Mouse (Mus musculus): ENCODE measurements at regions not wholly inside any gene's neighbourhood (a gene's known extent, or its start where the extent isn't known, plus 50 kb on each side); places are given as distances from the start of the nearest gene placed in this dataset.

- no peak for TF ChIP-seq POLR2A (IDR thresholded peaks at IDR 0.05; ENCODE audit: insufficient read depth, low read depth, low read length)
- no peak for TF ChIP-seq CTCF (IDR thresholded peaks at IDR 0.05)
- no peak for TF ChIP-seq EP300 (IDR thresholded peaks at IDR 0.05; ENCODE audit: insufficient read depth, low read depth, low read length)
- 55% methylated on average over 8 of the region's 8 CpGs for WGBS
- intact Hi-C loops (cut with DNase I): no loop called here
These were observed 305.5 kb downstream of the 1810013L24Rik start for GRCm38 (mm10) chr16:9135377-9135776.

GRCm38 (mm10) chr16:9138552-9139224 lies 308.8 kb downstream of the 1810013L24Rik start:
- Histone ChIP-seq H3K27me3 (ENCODE audit: control insufficient read depth, insufficient read depth, low read length) (no peaks in the 10 kb centered on the region), H3K27ac (no peak overlapping the region), H3K4me1 (ENCODE audit: control insufficient read depth, insufficient read depth, low read length) (no peaks in the 10 kb centered on the region), H3K9ac (ENCODE audit: low read depth, low read length) (no peak overlapping the region), H3K36me3 (ENCODE audit: control insufficient read depth, insufficient read depth, low read length) (no peaks in the 10 kb centered on the region), H3K4me3 (no peak overlapping the region), H3K79me2 (replicated peaks; ENCODE audit: control insufficient read depth, insufficient read depth, low read length) (no peaks in the 10 kb centered on the region)
- TF ChIP-seq POLR2A (IDR thresholded peaks at IDR 0.05; ENCODE audit: insufficient read depth, low read depth, low read length) (no peak), EP300 (IDR thresholded peaks at IDR 0.05; ENCODE audit: insufficient read depth, low read depth, low read length) (no peak), CTCF (IDR thresholded peaks at IDR 0.05) (no peak)
- intact Hi-C loops (cut with DNase I): no loop called here
- WGBS: 64% methylated on average over 8 of the region's 8 CpGs
- DNase-seq: no peak

More at GRCm38 (mm10) chr16:9135377-9135776, 305.5 kb downstream of the 1810013L24Rik start:
- H3K4me3 ChIP-seq: no peak overlapping the region
- no peaks in the 10 kb centered on the region for H3K79me2 ChIP-seq (replicated peaks; ENCODE audit: control insufficient read depth, insufficient read depth, low read length)
- no peak overlapping the region for H3K27ac ChIP-seq
- H3K9ac ChIP-seq (ENCODE audit: low read depth, low read length): no peak overlapping the region
- no peaks in the 10 kb centered on the region for H3K36me3 ChIP-seq (ENCODE audit: control insufficient read depth, insufficient read depth, low read length)
- H3K4me1 ChIP-seq (ENCODE audit: control insufficient read depth, insufficient read depth, low read length): no peaks in the 10 kb centered on the region
- H3K27me3 ChIP-seq (ENCODE audit: control insufficient read depth, insufficient read depth, low read length): no peaks in the 10 kb centered on the region
- DNase-seq: no peak

GRCm38 (mm10) chr16:9139405-9139804 lies 309.5 kb downstream of the 1810013L24Rik start:
- H3K27ac ChIP-seq: no peak overlapping the region
- no peaks in the 10 kb centered on the region for H3K79me2 ChIP-seq (replicated peaks; ENCODE audit: control insufficient read depth, insufficient read depth, low read length)
- no peak overlapping the region for H3K9ac ChIP-seq (ENCODE audit: low read depth, low read length)
- H3K36me3 ChIP-seq (ENCODE audit: control insufficient read depth, insufficient read depth, low read length): no peaks in the 10 kb centered on the region
- intact Hi-C loops (cut with DNase I): no loop called here
- TF ChIP-seq EP300 (IDR thresholded peaks at IDR 0.05; ENCODE audit: insufficient read depth, low read depth, low read length) (no peak), CTCF (IDR thresholded peaks at IDR 0.05) (no peak), POLR2A (IDR thresholded peaks at IDR 0.05; ENCODE audit: insufficient read depth, low read depth, low read length) (no peak)
- H3K4me3 ChIP-seq: no peak overlapping the region
- no peaks in the 10 kb centered on the region for H3K27me3 ChIP-seq (ENCODE audit: control insufficient read depth, insufficient read depth, low read length)
- no peak for DNase-seq
- no peaks in the 10 kb centered on the region for H3K4me1 ChIP-seq (ENCODE audit: control insufficient read depth, insufficient read depth, low read length)
- WGBS: 68% methylated on average over 3 of the region's 3 CpGs

- 51% methylated on average over 8 of the region's 8 CpGs for WGBS
- TF ChIP-seq POLR2A (IDR thresholded peaks at IDR 0.05; ENCODE audit: insufficient read depth, low read depth, low read length): no peak
- TF ChIP-seq CTCF (IDR thresholded peaks at IDR 0.05): no peak
- TF ChIP-seq EP300 (IDR thresholded peaks at IDR 0.05; ENCODE audit: insufficient read depth, low read depth, low read length): no peak
- intact Hi-C loops (cut with DNase I): no loop called here
- H3K9ac ChIP-seq (ENCODE audit: low read depth, low read length): no peak overlapping the region
- no peaks in the 10 kb centered on the region for H3K4me1 ChIP-seq (ENCODE audit: control insufficient read depth, insufficient read depth, low read length)
- no peaks in the 10 kb centered on the region for H3K36me3 ChIP-seq (ENCODE audit: control insufficient read depth, insufficient read depth, low read length)
- DNase-seq: no peak
- no peak overlapping the region for H3K27ac ChIP-seq
- no peaks in the 10 kb centered on the region for H3K27me3 ChIP-seq (ENCODE audit: control insufficient read depth, insufficient read depth, low read length)
- H3K4me3 ChIP-seq: no peak overlapping the region
- no peaks in the 10 kb centered on the region for H3K79me2 ChIP-seq (replicated peaks; ENCODE audit: control insufficient read depth, insufficient read depth, low read length)
These were observed 319.6 kb downstream of the 1810013L24Rik start for GRCm38 (mm10) chr16:9149209-9150135.

GRCm38 (mm10) chr16:9151936-9152335 lies 322.0 kb downstream of the 1810013L24Rik start:
- Histone ChIP-seq H3K27ac (no peak overlapping the region), H3K9ac (ENCODE audit: low read depth, low read length) (no peak overlapping the region), H3K4me1 (ENCODE audit: control insufficient read depth, insufficient read depth, low read length) (no peaks in the 10 kb centered on the region), H3K79me2 (replicated peaks; ENCODE audit: control insufficient read depth, insufficient read depth, low read length) (no peaks in the 10 kb centered on the region), H3K27me3 (ENCODE audit: control insufficient read depth, insufficient read depth, low read length) (no peaks in the 10 kb centered on the region), H3K4me3 (no peak overlapping the region), H3K36me3 (ENCODE audit: control insufficient read depth, insufficient read depth, low read length) (no peaks in the 10 kb centered on the region)
- intact Hi-C loops (cut with DNase I): no loop called here
- TF ChIP-seq POLR2A (IDR thresholded peaks at IDR 0.05; ENCODE audit: insufficient read depth, low read depth, low read length): no peak
- TF ChIP-seq EP300 (IDR thresholded peaks at IDR 0.05; ENCODE audit: insufficient read depth, low read depth, low read length): no peak
- TF ChIP-seq CTCF (IDR thresholded peaks at IDR 0.05): no peak
- DNase-seq: no peak
- 64% methylated on average over 4 of the region's 4 CpGs for WGBS

- Histone ChIP-seq H3K79me2 (replicated peaks; ENCODE audit: control insufficient read depth, insufficient read depth, low read length) (no peaks in the 10 kb centered on the region), H3K4me1 (ENCODE audit: control insufficient read depth, insufficient read depth, low read length) (no peaks in the 10 kb centered on the region), H3K27ac (no peak overlapping the region), H3K4me3 (no peak overlapping the region), H3K36me3 (ENCODE audit: control insufficient read depth, insufficient read depth, low read length) (no peaks in the 10 kb centered on the region), H3K9ac (ENCODE audit: low read depth, low read length) (no peak overlapping the region), H3K27me3 (ENCODE audit: control insufficient read depth, insufficient read depth, low read length) (no peaks in the 10 kb centered on the region)
- 80% methylated on average over 4 of the region's 4 CpGs for WGBS
- no peak for TF ChIP-seq POLR2A (IDR thresholded peaks at IDR 0.05; ENCODE audit: insufficient read depth, low read depth, low read length)
- TF ChIP-seq EP300 (IDR thresholded peaks at IDR 0.05; ENCODE audit: insufficient read depth, low read depth, low read length): no peak
- no peak for TF ChIP-seq CTCF (IDR thresholded peaks at IDR 0.05)
- no peak for DNase-seq
- intact Hi-C loops (cut with DNase I): no loop called here
These were observed 323.6 kb downstream of the 1810013L24Rik start for GRCm38 (mm10) chr16:9153501-9153900.
